Mouse (Mus musculus) intestine, embryonic 14.5 days (tissue): ENCODE results near the gene Prr11. TPM values are rescaled to one million over a fixed set of nuclear protein-coding genes. Genes with fewer than 3 reads are reported as not detected.

Experiments used
- ATAC-seq: fragments of 200-750 bp; cut with Nextera tagmentation; replicated peaks from 2 replicates; pipeline ENCODE4 v1.8.0; 2017; ENCODE audit warnings: low read depth, moderate number of reproducible peaks, moderate TSS enrichment, moderate library complexity; ENCODE audit not compliant: low FRiP score, low TSS enrichment
- DNase-seq: peaks from one replicate; pipeline ENCODE4 v3.0.0-alpha.2; 2018; ENCODE audit warnings: low spot score
- H3K27ac ChIP-seq: fragments of 300-500 bp; sonication (generic); 2 replicates; pipeline ENCODE4 v1.5.1; 2014; ENCODE audit warnings: low read depth, mild to moderate bottlenecking, control low read depth
- H3K27me3 ChIP-seq: fragments of 300-500 bp; sonication (generic); replicated peaks from 2 replicates; pipeline ENCODE4 v1.6.1; 2014; ENCODE audit warnings: low read length, control low read depth; ENCODE audit not compliant: control insufficient read depth, insufficient read depth
- H3K36me3 ChIP-seq: fragments of 300-500 bp; sonication (generic); 2 replicates; pipeline ENCODE4 v1.6.1; 2014; ENCODE audit warnings: low read length, control low read depth; ENCODE audit not compliant: control insufficient read depth, insufficient read depth
- H3K4me1 ChIP-seq: fragments of 300-500 bp; sonication (generic); replicated peaks from 2 replicates; pipeline ENCODE4 v1.6.1; 2014; ENCODE audit warnings: low read length, control low read depth, mixed read lengths; ENCODE audit not compliant: control insufficient read depth, insufficient read depth
- H3K4me2 ChIP-seq: fragments of 300-500 bp; sonication (generic); 2 replicates; pipeline ENCODE4 v1.6.1; 2014; ENCODE audit warnings: low read length
- H3K4me3 ChIP-seq: fragments of 300-500 bp; sonication (generic); 2 replicates; pipeline ENCODE4 v1.5.1; 2014; ENCODE audit warnings: low read depth, low read length, control low read depth, mixed read lengths
- H3K9ac ChIP-seq: fragments of 300-500 bp; sonication (generic); 2 replicates; pipeline ENCODE4 v1.6.1; 2014; ENCODE audit warnings: mild to moderate bottlenecking, low read length
- H3K9me3 ChIP-seq: fragments of 300-500 bp; sonication (generic); 2 replicates; pipeline ENCODE4 v1.6.1; 2016; ENCODE audit warnings: low read length, control low read depth; ENCODE audit not compliant: control insufficient read depth
- WGBS: fragments of 180-500 bp; shearing (Covaris S2); extraction: QIAGEN DNeasy Blood & Tissue Kit; methylation state at CpG from one replicate; pipeline ENCODE4 v1.1.7; 2014; 5-methylcytosine and 5-hydroxymethylcytosine counted together
- polyA plus RNA-seq: library from polyadenylated mRNA; unstranded; fragments of >200 nt; fragmentation: Nextera tagmentation; extraction: Ambion mirVana; gene quantifications from 2 replicates; pipeline ENCODE4 v1.2.1, GENCODE M21; 2014

Gene Prr11
- polyA plus RNA-seq, 1 experiment from 2014 or later: 12.0 TPM

DNA sequence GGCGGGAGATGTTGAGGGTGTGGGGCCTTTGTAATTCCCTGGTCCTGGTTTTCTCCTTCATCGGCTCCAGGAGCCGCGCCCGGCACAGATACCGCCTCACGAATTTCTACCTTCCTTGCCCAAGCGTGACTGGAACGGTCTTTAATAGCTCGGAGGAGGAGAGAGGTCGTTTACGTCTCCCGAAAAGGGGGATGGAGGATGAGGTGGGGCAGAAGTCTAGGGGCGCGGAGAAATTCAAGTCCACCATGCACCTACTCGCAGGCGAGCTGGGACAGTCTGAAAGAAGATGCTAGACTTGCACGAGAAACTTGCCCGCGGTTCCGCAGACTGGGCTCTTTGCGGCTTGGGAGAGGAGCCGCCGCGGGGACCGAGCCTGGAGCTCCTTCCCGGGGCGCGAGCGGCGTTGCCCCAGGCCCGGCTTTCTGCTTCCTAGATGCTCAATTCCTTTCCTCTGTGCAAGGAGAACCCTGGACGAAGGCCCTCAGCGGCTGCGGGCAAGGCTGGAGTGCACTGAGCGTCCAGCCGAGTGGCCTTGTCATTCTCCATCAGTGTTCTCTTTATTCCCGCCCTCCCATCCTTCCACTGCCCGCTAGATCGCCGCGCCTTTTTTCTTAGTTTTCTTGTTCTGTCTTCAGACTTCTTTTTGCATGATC, 1.1 kb upstream of the Prr11 start:
- no peak for ATAC-seq

DNA sequence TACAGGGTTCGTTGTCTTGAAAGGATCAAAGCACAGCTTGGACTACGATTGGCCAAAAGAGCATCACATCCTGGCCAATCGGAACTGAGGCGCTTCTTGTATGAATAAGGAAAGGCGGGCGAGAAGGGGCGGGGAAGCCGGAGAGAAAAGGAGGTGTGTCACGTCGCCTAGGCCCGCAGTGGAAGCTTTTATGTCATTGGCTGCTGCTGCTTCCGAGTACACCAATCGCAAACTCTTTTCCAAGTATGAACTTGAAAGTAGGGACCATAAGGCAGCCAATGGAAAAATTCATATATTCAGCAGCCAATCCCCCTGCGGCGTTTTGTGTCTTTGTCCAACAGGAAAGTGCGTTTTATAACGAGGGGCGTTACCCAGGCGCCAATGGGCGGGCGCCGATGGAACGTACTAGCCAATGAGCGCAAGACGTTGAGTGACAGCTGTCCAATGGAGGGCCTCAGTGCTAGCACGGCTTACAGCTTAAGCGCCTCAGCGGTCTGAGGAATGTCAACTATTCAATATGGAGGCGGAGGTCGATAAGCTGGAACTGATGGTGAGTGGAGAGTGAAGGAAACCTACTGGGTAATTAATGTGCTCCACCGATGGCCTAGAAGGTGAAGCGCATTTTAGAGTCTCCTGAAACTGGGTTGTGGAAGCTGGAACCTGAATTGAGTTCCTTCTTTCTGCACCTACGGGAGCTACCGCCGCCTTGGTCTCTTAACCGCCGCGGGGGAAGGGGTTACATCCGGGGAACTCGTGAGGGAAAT, 429 bp upstream of the Prr11 start, which contains the start of gene Ska2:
TSS of gene Ska2 (plus strand) at position 480 of the 764 bp plus-strand sequence.
- H3K4me3 ChIP-seq: peak within 1 kb of the TSS; percentile 99
- H3K9ac ChIP-seq: peak within 1 kb of the TSS; percentile 98
- H3K36me3 ChIP-seq: peaks cover 53% of the 10 kb centered on the region
- under 1% methylated on average over 38 of the region's 40 CpGs for WGBS
- peak; percentile 99 for ATAC-seq
- H3K27me3 ChIP-seq: no peaks in the 10 kb centered on the region
- peaks cover 9% of the 10 kb centered on the region for H3K4me1 ChIP-seq
- peak within 1 kb of the TSS; percentile 83 for H3K4me2 ChIP-seq
- H3K27ac ChIP-seq: peak within 1 kb of the TSS; percentile 97
- no peaks in the 10 kb centered on the region for H3K9me3 ChIP-seq
- DNase-seq: peak; percentile 98

More for the DNA sequence above, 1.1 kb upstream of the Prr11 start:
- WGBS: under 1% methylated on average over 42 of the region's 42 CpGs
- Histone ChIP-seq H3K4me3 (peak overlapping the region; percentile 99), H3K9ac (peak overlapping the region; percentile 98), H3K27me3 (no peaks in the 10 kb centered on the region), H3K4me1 (peaks cover 9% of the 10 kb centered on the region), H3K27ac (peak overlapping the region; percentile 97), H3K4me2 (peak overlapping the region; percentile 83), H3K9me3 (no peaks in the 10 kb centered on the region), H3K36me3 (peaks cover 53% of the 10 kb centered on the region)
- DNase-seq: no peak

DNA sequence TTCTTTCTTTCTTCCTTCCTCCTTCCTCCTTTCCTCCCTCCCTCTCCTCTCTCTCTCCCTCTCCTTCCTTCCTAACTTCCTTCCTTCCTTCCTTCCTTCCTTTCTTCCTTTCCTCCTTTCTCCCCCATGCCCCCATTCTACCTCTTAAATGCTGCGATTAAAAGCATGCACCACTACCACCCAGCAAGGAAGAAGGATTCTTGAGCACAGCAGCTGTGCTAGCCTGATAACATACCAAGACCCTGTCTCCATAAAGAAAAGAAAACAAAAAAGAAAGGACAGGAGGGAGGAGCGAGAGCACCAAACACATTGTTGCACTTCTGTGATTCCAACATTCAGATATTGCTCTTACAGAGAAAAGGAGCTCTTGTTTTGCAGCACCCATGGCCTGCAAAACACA, 21.4 kb downstream of the Prr11 start:
- no peaks in the 10 kb centered on the region for H3K27me3 ChIP-seq
- H3K36me3 ChIP-seq: peaks cover 59% of the 10 kb centered on the region

DNA sequence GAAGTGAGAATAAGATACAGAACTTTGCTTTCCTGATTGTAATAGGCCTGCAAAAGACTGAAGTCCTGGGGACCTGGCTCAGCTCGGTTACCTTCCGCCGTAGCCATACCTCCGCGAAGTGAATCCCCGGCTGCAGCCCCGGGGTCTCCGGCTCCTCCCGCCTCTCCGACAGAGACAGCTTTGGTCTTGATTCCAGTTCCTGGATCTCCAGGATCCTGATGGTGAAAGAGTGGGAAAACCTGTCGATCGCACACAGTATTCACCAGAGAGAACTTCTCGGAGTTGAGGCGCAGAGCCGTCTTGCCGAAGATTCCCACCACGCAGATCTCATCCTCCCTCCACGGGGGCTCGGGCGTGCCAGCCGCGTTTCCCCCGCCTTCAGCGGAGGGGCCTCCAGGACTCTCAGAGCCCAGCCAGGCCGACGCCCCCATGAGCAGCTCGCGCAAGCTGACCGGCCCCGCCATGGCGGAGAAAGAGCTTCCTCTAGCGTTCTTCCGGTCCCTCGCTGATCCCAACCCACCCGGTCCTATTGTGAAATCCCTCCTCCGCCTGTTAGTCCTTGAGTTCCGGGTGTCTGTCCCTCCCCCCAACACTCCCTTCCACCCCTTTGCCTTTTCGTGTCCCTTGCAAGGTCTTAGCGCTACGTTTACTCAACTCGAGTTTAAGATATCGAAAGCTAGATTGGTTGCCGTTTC, 22.1 kb downstream of the Prr11 start, which contains the start of gene Smg8:
TSS of gene Smg8 (minus strand) at position 485 of the 695 bp plus-strand sequence.
- peaks cover 58% of the 10 kb centered on the region for H3K36me3 ChIP-seq
- no peaks in the 10 kb centered on the region for H3K27me3 ChIP-seq
- DNase-seq (peak; percentile 85), ATAC-seq (peak; percentile 86)
- H3K4me2 ChIP-seq: peak within 1 kb of the TSS; percentile 83
- H3K27ac ChIP-seq: peak within 1 kb of the TSS; percentile 69; the same call in 1 of the 2 replicates
- H3K9ac ChIP-seq: peak within 1 kb of the TSS; percentile 77
- WGBS: under 1% methylated on average over 43 of the region's 43 CpGs
- no peaks in the 10 kb centered on the region for H3K9me3 ChIP-seq
- H3K4me1 ChIP-seq: peaks cover 22% of the 10 kb centered on the region
- H3K4me3 ChIP-seq: peak within 1 kb of the TSS; percentile 89

More for the DNA sequence above, 21.4 kb downstream of the Prr11 start:
- Histone ChIP-seq H3K4me3 (peak overlapping the region; percentile 89), H3K27ac (no peak overlapping the region), H3K9me3 (no peaks in the 10 kb centered on the region), H3K9ac (peak overlapping the region; percentile 77), H3K4me1 (peaks cover 22% of the 10 kb centered on the region), H3K4me2 (peak overlapping the region; percentile 83)
- WGBS: 56% methylated on average over 2 of the region's 2 CpGs
- DNase-seq: no peak
- ATAC-seq: no peak

DNA sequence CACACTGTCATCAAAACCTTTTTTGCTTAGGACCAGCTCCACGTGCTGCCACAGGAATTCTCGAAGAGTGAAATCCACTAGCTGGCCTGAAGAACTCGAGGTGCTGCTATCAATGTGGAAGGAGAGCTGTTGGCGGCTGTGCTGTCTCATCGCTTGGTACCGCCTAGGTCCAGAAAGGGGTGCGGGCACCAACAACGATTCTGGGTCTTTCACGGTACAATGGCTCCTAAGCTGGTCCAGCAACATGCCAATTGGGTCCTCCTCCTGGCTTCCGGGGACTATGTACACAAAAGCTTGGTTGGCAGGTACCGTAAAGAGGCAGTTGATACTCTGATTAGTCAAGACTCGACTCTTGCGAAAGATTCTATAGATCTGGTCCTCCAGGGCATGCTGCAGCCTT, 23.0 kb downstream of the Prr11 start:
- peaks cover 22% of the 10 kb centered on the region for H3K4me1 ChIP-seq
- peaks cover 58% of the 10 kb centered on the region for H3K36me3 ChIP-seq
- 88% methylated on average over 13 of the region's 13 CpGs for WGBS
- ATAC-seq: no peak
- no peaks in the 10 kb centered on the region for H3K27me3 ChIP-seq
- H3K4me3 ChIP-seq: peak overlapping the region; percentile 89
- H3K27ac ChIP-seq: no peak overlapping the region
- no peak for DNase-seq
- no peaks in the 10 kb centered on the region for H3K9me3 ChIP-seq
- H3K4me2 ChIP-seq: peak overlapping the region; percentile 83
- peak overlapping the region; percentile 7; the same call in 1 of the 2 replicates for H3K9ac ChIP-seq

DNA sequence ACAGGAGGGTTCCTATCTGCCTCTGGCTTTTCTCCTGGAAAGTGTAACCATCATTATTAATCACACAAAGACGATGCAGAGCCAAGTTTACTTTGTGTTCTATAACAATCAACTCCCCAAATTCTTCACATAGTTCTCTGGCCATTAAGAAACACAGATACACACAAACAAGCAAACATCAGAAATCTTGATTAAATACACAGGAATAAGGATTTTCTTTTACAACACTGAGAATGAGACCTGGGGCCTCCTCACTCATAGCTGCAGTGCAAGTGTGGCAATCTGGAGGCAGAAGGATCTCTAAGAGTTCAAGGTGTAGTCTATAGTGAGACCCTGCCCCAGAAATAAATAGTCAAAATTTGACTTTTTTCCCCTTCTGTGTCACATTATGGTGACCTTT, 24.8 kb downstream of the Prr11 start:
- no peak for DNase-seq
- H3K4me2 ChIP-seq: no peak overlapping the region
- 52% methylated on average over 1 of the region's 1 CpGs for WGBS
- ATAC-seq: no peak
- H3K9me3 ChIP-seq: no peaks in the 10 kb centered on the region
- H3K9ac ChIP-seq: no peak overlapping the region
- peaks cover 22% of the 10 kb centered on the region for H3K4me1 ChIP-seq
- H3K27me3 ChIP-seq: no peaks in the 10 kb centered on the region
- no peak overlapping the region for H3K27ac ChIP-seq
- H3K4me3 ChIP-seq: no peak overlapping the region
- peaks cover 65% of the 10 kb centered on the region for H3K36me3 ChIP-seq

DNA sequence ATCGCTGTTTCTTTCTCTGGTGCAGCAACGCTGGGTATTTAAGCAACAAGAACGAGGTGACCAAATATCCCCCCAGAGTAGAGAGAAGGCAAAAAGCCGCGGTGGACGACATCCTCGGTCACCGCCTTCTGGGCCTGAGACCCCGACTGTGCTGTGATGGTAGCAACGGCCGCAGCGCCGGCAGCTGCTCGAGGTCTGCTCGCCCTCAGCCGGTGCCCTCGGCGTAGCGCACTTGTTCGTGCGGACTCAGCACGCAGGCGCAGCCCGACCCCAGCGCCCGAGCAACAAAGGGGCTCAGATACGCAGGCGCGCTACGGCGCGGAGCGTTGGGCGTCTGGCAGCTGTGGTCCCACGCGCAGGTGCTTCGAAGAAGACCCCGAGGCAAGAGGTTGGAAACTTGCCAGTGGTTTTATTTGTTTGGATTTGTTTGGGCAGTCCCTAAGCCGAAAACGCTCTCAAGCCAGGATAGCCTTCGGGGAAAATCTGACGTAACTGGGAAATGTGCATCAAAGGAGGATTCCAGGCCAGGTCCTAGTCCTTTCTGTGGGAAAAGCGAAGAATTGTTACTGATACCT, 34.6 kb downstream of the Prr11 start, which contains the start of gene Gdpd1:
TSS of gene Gdpd1 (minus strand) at position 197 of the 575 bp plus-strand sequence.
- Histone ChIP-seq H3K4me1 (peaks cover 3% of the 10 kb centered on the region; the same call in 1 of the 2 replicates), H3K36me3 (peaks cover 21% of the 10 kb centered on the region), H3K4me2 (peak within 1 kb of the TSS; percentile 98), H3K9me3 (no peaks in the 10 kb centered on the region), H3K4me3 (peak within 1 kb of the TSS; percentile 62), H3K27ac (peak within 1 kb of the TSS; percentile 78), H3K27me3 (no peaks in the 10 kb centered on the region), H3K9ac (peak within 1 kb of the TSS; percentile 53)
- ATAC-seq (peak; percentile 91), DNase-seq (peak; percentile 86)
- under 1% methylated on average over 43 of the region's 43 CpGs for whole genome bisulfite sequencing

DNA sequence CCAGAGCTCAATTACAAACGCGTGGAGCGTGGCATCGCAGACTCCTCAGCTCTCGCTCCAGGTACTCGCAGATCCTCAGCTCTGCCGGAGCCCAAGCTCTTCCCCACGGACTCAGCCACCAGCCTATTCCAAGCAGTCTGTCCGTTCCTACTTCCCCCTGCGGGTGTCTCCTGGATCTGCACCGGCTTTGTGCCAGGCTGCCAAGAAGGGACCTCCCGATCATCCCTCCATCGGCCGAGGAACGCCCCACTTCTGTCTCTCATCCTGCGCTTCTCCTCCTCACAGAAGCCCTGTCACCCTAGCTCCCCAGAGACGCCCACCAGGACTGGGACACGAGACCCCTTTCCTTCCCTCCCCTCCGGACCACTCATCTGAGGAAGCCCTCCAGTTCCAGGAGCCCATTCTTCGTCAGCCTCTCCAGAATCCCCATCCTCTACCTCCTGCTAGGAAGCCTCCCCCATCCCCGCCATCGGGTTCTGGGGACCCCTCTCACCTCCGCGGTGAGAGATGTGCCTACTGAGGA, 35.1 kb downstream of the Prr11 start:
- Histone ChIP-seq H3K27ac (peak overlapping the region; percentile 78), H3K36me3 (peaks cover 18% of the 10 kb centered on the region), H3K4me1 (peaks cover 3% of the 10 kb centered on the region; the same call in 1 of the 2 replicates), H3K9ac (peak overlapping the region; percentile 53), H3K4me3 (peak overlapping the region; percentile 62), H3K4me2 (peak overlapping the region; percentile 98), H3K27me3 (no peaks in the 10 kb centered on the region), H3K9me3 (no peaks in the 10 kb centered on the region)
- WGBS: under 1% methylated on average over 24 of the region's 24 CpGs
- DNase-seq (peak; percentile 80), ATAC-seq (peak; percentile 72)
